Mouse (Mus musculus): ENCODE measurements around the gene Cyp2j5.

DNA sequence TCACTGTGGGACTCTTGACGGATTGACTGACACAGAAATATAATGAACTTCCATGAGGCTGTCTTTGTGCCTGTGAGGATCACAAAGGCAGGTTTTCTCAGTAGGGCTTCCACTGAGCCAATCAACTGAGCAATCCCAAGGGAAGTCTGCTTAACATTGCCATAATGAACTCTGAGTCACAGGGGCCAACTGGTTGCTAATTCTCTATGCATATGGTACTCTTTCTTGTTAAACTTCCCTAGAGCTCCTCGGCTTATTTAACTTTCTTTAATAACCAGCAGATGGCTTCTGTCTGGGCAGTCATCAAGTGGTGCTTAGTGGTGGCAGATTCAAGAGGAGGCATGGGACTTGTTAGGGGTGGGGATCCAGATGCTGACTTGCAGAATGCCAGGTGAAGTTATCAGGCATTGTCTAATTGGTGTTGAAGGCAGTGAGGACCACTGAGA is 23.4 kb upstream of the Cyp2j5 start:
- TF ChIP-seq POLR2A (IDR thresholded peaks at IDR 0.05; ENCODE audit: insufficient read depth, low read depth, low read length) (no peak), CTCF (IDR thresholded peaks at IDR 0.05; ENCODE audit: insufficient read depth, low read depth, low read length) (no peak)

Measured in olfactory bulb, adult 2 months (tissue).